Mouse (Mus musculus): Measurements from ENCODE around the gene 4930432K21Rik.

4930432K21Rik gene

GRCm38 (mm10) chr8:84147769-84148530, at the start of gene 4930432K21Rik, which contains the start of gene Cc2d1a:
Gene 4930432K21Rik (plus strand): TSS chr8:84148025.
Gene Cc2d1a (minus strand): TSS chr8:84147936.
- DNase-seq (ENCODE audit: extremely low read depth, low read depth), result peak; percentile 91

- no peak for DNase-seq (ENCODE audit: extremely low read depth, low read depth)
Observed at GRCm38 (mm10) chr8:84098376-84098775, 49.4 kb upstream of the 4930432K21Rik start.

GRCm38 (mm10) chr8:84101476-84102270, 46.2 kb upstream of the 4930432K21Rik start:
- DNase-seq (ENCODE audit: extremely low read depth, low read depth), result no peak

GRCm38 (mm10) chr8:84103601-84104000, 44.2 kb upstream of the 4930432K21Rik start:
- DNase-seq (ENCODE audit: extremely low read depth, low read depth), result no peak

GRCm38 (mm10) chr8:84104221-84104620, 43.6 kb upstream of the 4930432K21Rik start:
- peak; percentile 13 for DNase-seq (ENCODE audit: extremely low read depth, low read depth)

- DNase-seq (ENCODE audit: extremely low read depth, low read depth), result peak; percentile 99
Observed at GRCm38 (mm10) chr8:84104697-84105609, 42.9 kb upstream of the 4930432K21Rik start, which contains the start of gene Dcaf15. Gene Dcaf15 (minus strand): TSS chr8:84104768.

GRCm38 (mm10) chr8:84105676-84106075, 42.1 kb upstream of the 4930432K21Rik start:
- DNase-seq (ENCODE audit: extremely low read depth, low read depth), result no peak

GRCm38 (mm10) chr8:84106216-84107040, 41.4 kb upstream of the 4930432K21Rik start:
- no peak for DNase-seq (ENCODE audit: extremely low read depth, low read depth)

GRCm38 (mm10) chr8:84115646-84116045, 32.2 kb upstream of the 4930432K21Rik start:
- DNase-seq (ENCODE audit: extremely low read depth, low read depth), result no peak

- no peak for DNase-seq (ENCODE audit: extremely low read depth, low read depth)
Observed at GRCm38 (mm10) chr8:84122151-84122550, 25.7 kb upstream of the 4930432K21Rik start.

- DNase-seq (ENCODE audit: extremely low read depth, low read depth), result no peak
Observed at GRCm38 (mm10) chr8:84125656-84126055, 22.2 kb upstream of the 4930432K21Rik start, which contains the start of gene Podnl1. Gene Podnl1 (plus strand): TSS chr8:84125989.

- DNase-seq (ENCODE audit: extremely low read depth, low read depth), result no peak
Observed at GRCm38 (mm10) chr8:84126742-84127141, 21.1 kb upstream of the 4930432K21Rik start.

- DNase-seq (ENCODE audit: extremely low read depth, low read depth), result no peak
Observed at GRCm38 (mm10) chr8:84127202-84127901, 20.5 kb upstream of the 4930432K21Rik start.

GRCm38 (mm10) chr8:84128277-84128676, 19.5 kb upstream of the 4930432K21Rik start:
- no peak for DNase-seq (ENCODE audit: extremely low read depth, low read depth)

GRCm38 (mm10) chr8:84130806-84131205, 17.0 kb upstream of the 4930432K21Rik start:
- no peak for DNase-seq (ENCODE audit: extremely low read depth, low read depth)

- DNase-seq (ENCODE audit: extremely low read depth, low read depth), result no peak
Observed at GRCm38 (mm10) chr8:84132225-84132624, 15.6 kb upstream of the 4930432K21Rik start.

- no peak for DNase-seq (ENCODE audit: extremely low read depth, low read depth)
Observed at GRCm38 (mm10) chr8:84137848-84138247, 10.0 kb upstream of the 4930432K21Rik start.

- no peak for DNase-seq (ENCODE audit: extremely low read depth, low read depth)
Observed at GRCm38 (mm10) chr8:84140838-84141237, 7.0 kb upstream of the 4930432K21Rik start.

- DNase-seq (ENCODE audit: extremely low read depth, low read depth), result no peak
Observed at GRCm38 (mm10) chr8:84144636-84145245, 3.1 kb upstream of the 4930432K21Rik start.
